Mouse (Mus musculus) monocyte, adult 5-6 weeks (primary cell): ENCODE measurements around the gene Lcp2. TPM values are rescaled to one million over a fixed set of nuclear protein-coding genes. Genes with fewer than 3 reads are reported as not detected.
A peak's percentile ranks its signal among the peaks of the same experiment; 100 is the strongest.

Source experiments
- ATAC-seq: fragments of 153-309, 156-312 bp; replicated peaks from 2 replicates; pipeline ENCODE4 v1.8.0; 2017; ENCODE audit warnings: mild to moderate bottlenecking; ENCODE audit not compliant: low TSS enrichment, insufficient number of reproducible peaks, severe bottlenecking, poor library complexity, low FRiP score
- total RNA-seq: library from RNA; stranded (forward); fragments of 200-1000, 200-491, 200-594 nt; gene quantifications from 3 replicates; pipeline ENCODE4 v1.2.3, GENCODE M21; 2017

Gene Lcp2
- total RNA-seq, 1 experiment from 2014 or later, result 193 TPM

DNA sequence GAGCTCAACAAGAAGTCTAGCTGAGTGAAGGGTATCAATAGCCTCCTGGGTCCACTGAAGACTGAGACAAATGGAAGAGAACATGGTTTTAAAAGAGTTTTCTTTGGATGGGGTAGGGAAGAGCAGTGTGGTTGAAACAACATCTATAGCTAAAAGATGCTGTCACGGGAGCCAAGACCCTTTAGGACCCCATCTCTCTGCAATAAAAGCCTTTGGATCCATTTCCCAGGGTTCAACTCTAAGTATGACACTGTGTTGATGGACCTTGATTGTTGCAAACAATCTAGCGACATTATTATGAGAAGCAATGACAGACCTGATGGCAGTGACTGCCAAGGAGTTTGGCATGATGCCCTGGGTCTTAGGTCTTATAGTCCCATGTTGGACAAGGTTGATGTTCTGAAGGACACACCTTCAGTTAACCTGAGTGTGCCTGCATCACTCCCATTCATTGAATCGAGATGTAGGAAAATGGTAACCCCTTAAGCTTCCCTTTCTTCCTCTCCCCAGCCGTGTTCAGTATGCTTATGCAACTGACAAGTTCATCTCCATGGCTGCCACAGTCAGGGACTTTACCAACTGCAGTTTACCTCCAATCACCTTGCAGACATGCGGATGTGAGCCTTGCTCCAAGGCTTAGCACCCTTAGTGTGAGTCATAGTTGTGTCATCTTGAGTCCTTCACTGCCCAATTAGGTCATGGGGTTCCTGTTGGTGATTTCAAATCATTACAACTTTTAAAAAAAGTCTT, 10.6 kb upstream of the Lcp2 start:
- peak; percentile 79 for ATAC-seq

DNA sequence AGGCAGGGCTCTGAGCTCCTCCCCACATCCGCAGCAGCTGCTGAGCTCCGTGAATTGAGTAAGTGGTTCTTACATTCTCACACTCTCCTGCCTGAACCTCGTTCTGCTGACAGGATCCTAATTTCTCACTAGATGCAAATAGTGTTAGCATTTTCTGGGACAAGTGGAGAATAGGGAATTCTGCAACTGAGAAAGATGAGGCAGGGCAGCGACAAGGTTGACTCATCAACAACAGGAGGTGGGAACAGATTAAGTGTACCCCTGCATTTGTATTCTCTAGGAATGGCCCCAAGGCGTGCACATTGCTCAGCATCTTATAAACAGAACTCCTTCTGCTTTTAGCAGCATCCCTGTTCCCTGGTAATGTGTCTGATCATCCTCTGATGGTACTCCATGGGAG, 6.7 kb upstream of the Lcp2 start:
- no peak for ATAC-seq

DNA sequence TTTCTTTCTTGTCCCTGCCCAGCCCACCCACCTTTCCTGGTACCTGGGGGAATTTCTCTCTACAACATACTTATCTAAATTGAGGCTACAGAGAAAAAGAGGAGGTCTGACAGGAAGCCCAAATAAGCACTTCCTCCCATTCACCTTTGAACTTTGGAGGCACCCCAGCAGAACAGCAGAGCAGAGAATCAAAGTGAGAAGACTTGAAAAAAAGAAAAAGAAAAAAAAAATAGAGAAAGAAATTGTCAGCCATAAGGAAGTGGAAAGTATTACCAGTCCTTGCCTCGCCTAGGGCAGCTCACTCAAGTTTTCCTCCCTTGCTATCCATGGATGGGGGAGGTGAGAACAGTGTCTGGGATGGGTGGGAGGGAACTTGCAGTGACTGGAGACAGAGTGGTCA, 3.9 kb upstream of the Lcp2 start:
- no peak for ATAC-seq

DNA sequence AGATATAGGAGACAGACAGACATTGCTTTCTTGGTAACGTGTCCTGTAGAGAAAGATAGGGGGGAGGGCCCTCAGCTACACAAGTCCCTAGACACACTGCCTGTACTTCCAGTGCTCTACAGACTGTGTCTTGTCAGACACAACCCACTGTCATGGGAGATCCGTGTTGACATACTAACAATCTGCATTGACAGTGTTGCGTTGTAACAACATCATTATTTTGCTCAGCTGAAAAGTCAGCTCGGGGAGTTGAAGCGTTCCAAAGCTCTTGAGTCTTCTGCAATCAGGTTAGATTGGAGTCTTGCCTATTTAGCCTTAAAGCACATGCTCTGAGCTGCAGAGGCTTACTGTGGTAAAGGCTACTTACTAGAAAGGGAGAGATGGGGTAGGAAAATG, 820 bp downstream of the Lcp2 start:
- no peak for ATAC-seq

DNA sequence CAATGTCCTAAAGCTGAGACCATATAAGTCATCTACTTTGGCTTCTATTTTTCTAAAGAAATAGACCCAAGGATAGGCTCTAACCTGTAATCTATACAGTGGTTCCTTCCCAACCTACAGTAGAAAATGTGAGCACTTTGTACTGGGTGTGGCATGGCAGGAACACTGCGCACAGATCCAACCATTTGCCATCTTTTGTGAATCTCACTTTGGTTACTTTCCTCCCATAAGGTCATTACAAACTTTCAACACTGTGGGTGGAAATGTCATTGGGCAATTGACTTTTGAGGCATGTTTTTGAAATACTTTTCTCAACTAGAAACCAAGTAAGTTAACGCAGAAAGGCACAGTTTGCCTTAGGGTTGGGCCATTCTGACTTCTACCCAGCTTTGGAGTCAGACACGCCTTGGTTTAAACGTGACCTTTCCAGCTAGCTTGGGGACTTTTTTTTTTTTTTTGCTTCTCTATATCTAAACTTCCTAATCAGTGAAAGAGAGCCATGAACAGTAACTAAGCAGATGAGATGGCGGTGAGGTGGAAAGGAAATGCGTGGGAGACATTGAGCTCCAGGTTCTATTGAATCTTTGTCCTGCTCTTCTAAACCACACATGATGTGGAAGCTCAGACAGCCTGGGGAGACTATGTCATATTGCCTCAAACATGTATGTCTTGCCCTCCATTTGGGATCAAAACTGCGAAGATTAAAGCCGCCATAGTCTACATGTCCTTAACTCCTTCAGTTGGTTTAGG, 1.8 kb downstream of the Lcp2 start:
- ATAC-seq, result peak; percentile 81

DNA sequence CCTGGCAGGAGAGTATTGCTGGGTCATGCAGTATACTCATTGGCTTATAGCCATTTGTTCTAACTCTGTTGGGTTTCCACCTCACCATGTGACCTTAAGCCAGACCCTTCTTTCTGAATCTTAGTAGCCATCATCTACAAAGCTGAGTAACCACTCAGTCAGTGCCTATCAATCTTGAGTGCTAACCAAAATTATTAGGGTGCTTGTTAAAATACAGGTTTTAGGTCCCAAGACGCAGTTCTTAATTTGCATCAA, 2.3 kb downstream of the Lcp2 start:
- ATAC-seq, result no peak

DNA sequence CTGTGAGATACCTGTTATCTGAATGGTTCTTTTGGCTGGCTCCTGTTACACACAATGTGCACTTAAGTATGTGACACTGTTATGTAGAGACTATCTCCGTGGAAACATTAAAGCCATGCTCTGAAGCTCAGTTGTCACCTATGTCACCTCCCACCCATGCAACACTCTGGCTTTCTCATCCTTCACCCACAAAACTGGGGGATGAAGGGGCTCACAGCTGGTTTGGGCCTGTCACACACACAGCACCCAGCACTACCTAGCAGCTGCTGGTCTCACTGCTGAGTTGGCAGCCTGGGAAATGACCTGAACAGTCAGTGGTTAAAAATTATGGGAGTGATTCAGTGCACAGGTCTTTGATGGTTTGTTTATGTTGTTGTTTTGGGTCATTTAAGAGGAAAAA, 3.3 kb downstream of the Lcp2 start:
- no peak for ATAC-seq

DNA sequence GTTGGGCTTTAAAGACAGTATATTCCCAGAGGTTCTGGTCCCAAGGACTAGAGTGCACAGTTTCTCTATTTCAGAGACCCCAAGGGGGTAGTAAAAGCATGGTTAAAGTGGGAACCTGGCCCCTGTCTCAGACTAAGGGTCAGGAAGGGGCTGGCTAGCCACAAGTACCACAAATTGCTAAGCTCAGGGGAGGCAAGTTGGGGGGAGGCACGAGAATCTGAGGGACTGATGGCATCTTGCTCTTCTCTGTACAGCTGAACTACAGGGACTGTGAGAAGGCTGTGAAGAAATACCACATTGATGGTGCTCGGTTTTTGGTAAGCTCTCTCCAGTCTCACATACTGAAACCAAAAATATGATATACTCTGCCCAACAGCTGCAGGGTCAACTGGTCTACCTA, 3.9 kb downstream of the Lcp2 start:
- no peak for ATAC-seq

DNA sequence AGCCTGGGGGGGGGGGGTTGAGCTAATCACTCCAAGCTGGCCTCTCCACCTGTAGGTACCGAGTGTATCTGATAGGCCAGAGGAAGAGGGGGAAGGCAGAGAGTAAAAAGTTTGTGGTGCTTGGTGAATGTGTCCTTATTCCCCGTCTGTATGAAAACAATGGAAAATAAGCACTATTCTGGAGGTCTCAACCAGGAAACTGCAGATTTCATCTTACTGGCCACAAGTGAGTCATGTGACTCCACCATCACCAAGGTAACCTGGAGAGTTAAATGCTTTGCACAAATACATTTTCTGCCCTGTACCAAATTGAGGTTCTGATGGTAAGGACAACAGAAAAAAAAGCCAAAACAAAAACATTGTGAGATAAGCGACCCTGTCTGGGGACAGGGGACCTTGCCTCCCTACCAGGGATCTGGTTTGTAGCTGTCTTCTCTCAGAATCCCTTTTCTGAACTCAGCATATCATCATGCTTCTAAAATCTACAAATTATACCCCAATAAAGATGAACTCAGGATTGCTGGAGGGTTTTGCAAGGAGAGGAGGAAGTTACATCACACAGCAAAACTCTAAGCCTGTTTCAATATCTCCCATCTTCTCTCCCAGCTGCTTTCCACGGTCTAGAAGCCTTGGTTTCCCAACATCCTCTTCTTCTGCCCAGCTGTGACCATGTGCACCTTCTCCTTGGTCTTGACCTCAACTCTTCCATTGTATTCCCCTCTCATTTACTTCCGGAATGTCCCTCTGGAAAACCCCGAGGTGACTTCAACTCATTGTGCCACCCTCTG, 6.5 kb downstream of the Lcp2 start:
- 0 out of 2 replicates have a peak, but pooled peaks have one; percentile 31 for ATAC-seq

DNA sequence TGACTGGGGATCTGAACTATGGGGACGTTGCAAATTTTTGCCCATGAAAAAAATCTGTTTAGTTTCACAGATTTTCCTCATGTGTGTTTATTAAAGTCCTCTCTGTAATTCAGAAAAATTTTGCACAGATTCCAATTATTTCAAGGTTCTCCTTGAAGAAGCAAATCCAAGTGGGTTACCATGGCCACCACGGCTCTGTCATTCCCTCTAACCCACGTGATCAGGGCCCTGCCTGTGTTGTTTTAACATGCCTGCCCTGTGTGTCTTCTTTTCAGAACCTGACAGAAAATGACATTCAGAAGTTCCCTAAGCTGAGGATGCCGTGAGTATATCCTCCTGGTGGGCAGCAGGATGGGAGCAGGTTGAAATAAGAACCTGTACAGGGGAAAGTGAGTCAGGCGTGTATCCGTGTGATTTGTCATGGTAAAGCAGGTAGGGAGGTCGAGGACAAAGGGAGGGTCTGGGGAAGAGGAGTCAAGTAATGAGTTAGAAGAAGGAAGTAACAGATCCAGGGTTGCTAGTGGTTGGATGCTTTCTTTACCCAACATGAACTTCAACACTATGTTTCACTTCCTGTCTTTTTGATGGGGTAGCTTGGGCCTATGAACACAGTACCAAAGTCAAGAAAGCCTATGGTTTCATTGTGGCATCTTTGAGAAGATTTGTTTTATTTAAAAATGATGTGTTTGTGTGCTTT, 7.5 kb downstream of the Lcp2 start:
- peak; percentile 71 for ATAC-seq

DNA sequence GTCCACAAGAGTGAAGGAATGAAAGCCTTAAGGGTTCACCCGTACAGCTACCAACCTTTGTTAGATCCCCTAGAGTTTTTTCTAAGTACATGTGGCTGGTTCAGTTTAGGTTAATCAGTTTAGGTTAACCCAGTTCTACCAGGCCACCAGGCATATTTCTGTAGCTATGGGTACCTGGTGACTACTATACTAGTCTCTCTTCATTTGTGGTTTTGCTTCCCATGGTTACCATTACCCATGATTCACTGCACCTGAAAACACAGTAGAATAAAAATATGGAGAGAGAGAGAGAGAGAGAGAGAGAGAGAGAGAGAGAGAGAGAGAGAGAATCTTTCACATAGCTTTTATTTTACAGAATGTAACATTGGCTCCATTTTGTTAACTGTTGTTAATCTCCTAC, 10.0 kb downstream of the Lcp2 start:
- ATAC-seq, result no peak

DNA sequence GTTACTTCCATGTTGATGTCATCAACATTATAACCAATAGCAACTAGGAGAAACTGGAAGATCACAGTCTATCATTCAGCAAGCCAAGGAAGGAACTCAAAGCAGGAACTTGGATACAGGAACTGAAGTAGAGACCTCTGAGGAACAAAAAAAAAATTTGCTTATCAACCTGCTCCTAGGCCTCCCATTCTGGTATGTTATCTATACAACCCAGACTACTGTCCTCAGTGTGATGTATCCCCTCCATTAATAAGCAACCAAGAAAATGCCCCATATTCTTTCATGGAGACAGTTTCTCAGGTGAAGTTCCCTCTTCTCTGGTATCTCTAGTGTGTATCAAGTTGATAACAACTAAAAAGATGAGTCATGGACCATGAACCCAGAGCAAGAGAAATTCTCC, 11.6 kb downstream of the Lcp2 start:
- ATAC-seq, result peak; percentile 54; the same call in 1 of the 2 replicates

DNA sequence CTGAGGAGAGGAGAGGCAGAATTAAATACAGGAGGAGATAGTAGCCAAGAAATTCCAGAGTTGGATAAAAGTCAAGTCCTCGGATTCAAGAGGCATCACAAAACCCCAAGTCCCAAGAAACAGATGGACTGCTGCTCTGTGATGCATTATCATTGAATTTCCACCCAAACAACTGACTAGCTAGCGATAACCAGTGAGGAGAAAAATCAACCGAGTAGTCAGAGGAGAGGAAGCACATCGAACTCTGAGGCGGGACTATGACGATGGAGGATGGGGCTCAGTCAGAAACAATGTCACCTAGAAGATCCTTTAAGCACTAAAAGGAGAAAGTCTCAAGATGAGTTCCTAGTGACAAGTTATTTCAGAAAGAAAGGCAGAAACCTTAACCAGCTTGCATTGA, 12.2 kb downstream of the Lcp2 start:
- ATAC-seq, result no peak

DNA sequence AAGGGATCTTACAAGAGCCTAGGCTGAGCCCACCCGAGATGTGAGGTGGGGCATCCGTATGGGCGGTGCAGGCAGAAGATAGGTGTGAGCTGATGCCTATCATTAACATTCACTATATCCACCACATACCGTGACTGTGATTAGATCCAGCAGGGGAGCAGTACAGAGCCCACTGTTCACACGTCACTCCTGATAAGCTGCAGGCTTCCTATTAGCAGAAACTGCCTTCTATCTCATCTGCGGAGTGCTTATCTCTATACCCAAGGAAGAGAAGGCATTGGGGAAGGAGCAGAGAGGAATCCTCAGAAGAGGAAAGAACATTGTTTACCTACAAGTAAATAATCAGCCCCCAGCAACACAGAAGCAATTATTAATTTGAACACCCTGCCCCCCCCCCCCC, 15.0 kb downstream of the Lcp2 start:
- no peak for ATAC-seq

DNA sequence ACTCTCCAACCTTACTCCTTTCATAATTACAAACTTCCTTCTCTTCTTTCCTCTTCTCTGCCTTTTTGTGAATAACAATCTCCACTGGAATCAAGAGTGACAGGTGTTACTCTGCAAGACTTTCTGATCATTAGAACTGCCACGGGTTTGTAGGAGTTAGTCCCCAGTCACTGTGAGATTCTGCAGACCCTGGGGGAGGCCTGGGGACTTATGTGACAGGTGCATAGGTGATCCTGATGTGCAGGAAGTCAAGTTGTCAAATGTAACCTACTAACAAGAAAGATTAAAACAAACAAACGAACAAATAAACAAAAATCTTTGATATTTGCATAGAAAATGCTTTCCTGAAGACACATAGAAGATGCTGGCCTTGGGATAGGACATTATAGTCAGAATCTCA, 16.5 kb downstream of the Lcp2 start:
- ATAC-seq, result no peak

DNA sequence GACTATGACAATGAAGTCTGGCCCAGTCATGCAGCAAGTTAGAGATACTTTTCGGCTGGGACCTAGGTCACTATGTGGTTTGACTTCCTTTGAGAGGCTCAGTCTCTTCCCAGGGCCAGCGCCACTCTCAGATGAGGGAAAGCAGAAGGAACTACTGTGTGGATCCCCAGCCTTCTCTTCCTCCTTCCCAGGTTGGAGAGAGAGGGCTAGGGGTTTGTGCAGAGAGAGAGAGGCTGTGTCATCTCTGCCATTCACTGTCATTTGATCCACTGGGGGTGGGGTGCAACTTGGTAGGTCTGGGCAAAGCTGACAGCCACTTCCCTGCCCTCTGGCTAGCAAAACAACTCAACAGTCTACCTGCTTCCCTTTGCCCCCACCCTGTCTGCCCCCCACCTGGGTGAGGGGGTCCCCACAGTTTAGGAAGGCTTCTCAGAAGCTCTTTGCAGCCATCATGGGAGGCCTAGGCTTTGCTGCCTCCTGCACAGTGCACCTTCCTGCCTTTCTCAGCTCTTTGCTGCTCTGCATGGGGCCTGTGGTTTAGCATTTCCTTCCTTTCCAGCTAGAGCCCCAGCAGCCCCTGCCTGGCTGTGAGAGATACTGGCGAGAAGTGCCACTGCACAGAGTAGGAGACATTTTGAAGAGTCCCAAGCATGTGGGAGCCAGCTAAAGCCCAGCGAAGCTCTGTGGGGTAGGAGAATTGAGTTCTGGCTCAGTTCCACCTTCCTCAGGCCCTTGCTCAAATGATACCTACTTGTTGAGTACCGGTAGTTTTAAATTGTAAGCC, 17.2 kb downstream of the Lcp2 start:
- ATAC-seq, result peak; percentile 77

DNA sequence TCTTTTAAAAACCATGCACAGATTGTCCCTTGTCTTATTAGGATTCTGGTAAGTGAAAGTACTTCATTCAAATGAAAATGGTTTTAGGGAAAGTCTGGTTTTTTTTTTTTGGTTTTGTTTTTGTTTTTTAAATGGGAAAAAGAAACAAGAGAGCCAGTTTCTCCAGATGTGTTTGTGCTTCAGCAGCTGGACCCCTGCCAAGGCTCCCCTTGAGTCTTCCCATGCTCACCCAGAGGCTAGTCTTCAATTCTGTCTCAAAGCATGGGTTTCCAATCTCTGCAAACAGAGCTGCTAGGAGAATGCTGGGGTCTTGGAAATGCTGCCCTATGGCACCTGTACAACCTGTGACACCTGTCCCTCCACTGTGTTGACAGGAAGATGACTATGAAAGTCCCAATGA, 23.9 kb downstream of the Lcp2 start:
- ATAC-seq, result no peak

DNA sequence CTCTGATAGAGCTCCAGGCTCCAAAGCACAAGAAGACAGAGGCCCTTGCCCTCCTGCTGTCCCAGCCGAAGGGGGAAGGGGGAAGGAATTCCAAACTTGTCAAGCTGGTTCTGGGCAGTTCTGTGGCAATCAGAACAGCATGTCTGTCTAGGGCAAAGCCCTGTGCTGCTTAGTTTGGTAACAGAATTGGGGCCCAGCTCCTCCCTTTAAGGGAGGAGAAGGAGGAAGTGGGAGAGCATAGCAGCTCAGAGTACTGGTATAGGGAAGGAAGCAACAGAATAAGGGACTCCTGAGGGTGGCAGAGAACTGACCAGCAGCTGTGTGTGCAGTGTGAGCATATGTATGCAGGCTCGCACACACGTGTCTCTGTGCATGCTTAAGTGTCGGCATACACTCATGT, 25.6 kb downstream of the Lcp2 start:
- ATAC-seq, result peak; percentile 90

DNA sequence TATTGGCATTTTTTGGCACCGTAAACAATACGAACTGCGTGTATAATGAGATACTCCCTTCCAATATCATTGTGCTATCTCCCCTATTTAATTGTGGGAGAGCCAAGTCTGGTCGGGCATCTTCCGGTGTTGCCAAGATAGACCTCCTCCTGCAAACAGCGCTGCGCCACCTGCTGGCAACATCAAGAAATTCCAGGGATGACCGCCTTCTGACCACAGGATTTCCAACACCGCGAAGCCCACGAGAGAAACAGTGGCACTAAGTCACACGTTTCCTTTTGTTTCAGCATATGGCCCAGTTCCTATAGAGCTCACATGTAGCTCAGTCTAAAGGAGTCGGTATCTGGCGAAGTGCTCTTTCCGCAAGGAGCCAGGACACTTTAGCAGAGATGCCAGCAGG, 27.1 kb downstream of the Lcp2 start:
- peak; percentile 30; the same call in 1 of the 2 replicates for ATAC-seq
